In genomic region chr3:89316833-89317232, GRCm38 (mm10) we compare ENCODE assay signal across 8 mouse cellular contexts. TPM values are rescaled to one million over a fixed set of nuclear protein-coding genes. Genes with fewer than 3 reads are reported as not detected.
DNase-seq lines count a peak whose midpoint lies in the region; ATAC-seq and TF ChIP-seq lines count a peak whose summit lies in the region.

No protein-coding gene starts in this region.

- H3K4me2 ChIP-seq in hindbrain, embryonic 11.5 days (replicated peaks; ENCODE audit: low read depth, low read length) = no peak overlapping the region
- H3K4me2 ChIP-seq in lung, postnatal 0 days (replicated peaks; ENCODE audit: low read depth, low read length) = peak overlapping the region; percentile 61

- H3K9ac ChIP-seq in hindbrain, embryonic 11.5 days (ENCODE audit: low read depth, low read length) = no peak overlapping the region
- no peak overlapping the region for H3K9ac ChIP-seq in lung, postnatal 0 days (replicated peaks; ENCODE audit: low read depth)

- 2% methylated on average over 4 of the region's 4 CpGs for WGBS in hindbrain, embryonic 11.5 days
- WGBS in lung, postnatal 0 days = 2% methylated on average over 4 of the region's 4 CpGs

- H3K27me3 ChIP-seq in hindbrain, embryonic 11.5 days (ENCODE audit: control insufficient read depth, insufficient read depth, low read length) = peaks cover 46% of the 10 kb centered on the region
- peaks cover 35% of the 10 kb centered on the region for H3K27me3 ChIP-seq in lung, postnatal 0 days (replicated peaks; ENCODE audit: insufficient read depth, low read length)

- peak; percentile 97 for TF ChIP-seq CTCF in lung, postnatal 0 days (IDR thresholded peaks at IDR 0.05)

- H3K4me3 ChIP-seq in hindbrain, embryonic 11.5 days (ENCODE audit: low read depth, low read length) = no peak overlapping the region
- H3K4me3 ChIP-seq in lung, postnatal 0 days (ENCODE audit: low read depth, low read length) = 0 out of 2 replicates have a peak overlapping the region, but pooled peaks have one; percentile 23

- peaks cover 31% of the 10 kb centered on the region for H3K4me1 ChIP-seq in hindbrain, embryonic 11.5 days (replicated peaks; ENCODE audit: control insufficient read depth, insufficient read depth, low read length)
- peaks cover 36% of the 10 kb centered on the region for H3K4me1 ChIP-seq in lung, postnatal 0 days (ENCODE audit: insufficient read depth, low read depth, low read length)

- H3K27ac ChIP-seq in hindbrain, embryonic 11.5 days (ENCODE audit: low read depth, low read length) = no peak overlapping the region
- peak overlapping the region; percentile 89 for H3K27ac ChIP-seq in lung, postnatal 0 days (ENCODE audit: low read length)

- DNase-seq in NIH3T3 (ENCODE audit: low read depth) = peak; percentile 94
- peak; percentile 79 for DNase-seq in cerebellum, adult 9-11 months
- DNase-seq in frontal cortex, postnatal 10 days (ENCODE audit: low spot score in 2 of 2) = peak; percentile 80 to 86
- DNase-seq in hindbrain, embryonic 11.5 days (ENCODE audit: low spot score) = peak; percentile 95
- DNase-seq in layer of hippocampus, adult 9-10 months (ENCODE audit: low spot score) = peak; percentile 81
- peak; percentile 92 for DNase-seq in lung, postnatal 0 days (ENCODE audit: low spot score)
- DNase-seq in ovary, postnatal 36 days (ENCODE audit: low spot score) = peak; percentile 80
- peak; percentile 54 to 74 for DNase-seq in thymus, postnatal 10 days (ENCODE audit: low spot score in 2 of 2)

- H3K36me3 ChIP-seq in hindbrain, embryonic 11.5 days (ENCODE audit: control insufficient read depth, insufficient read depth, low read length) = no peaks in the 10 kb centered on the region
- H3K36me3 ChIP-seq in lung, postnatal 0 days (ENCODE audit: insufficient read depth, low read length) = no peaks in the 10 kb centered on the region

- H3K9me3 ChIP-seq in hindbrain, embryonic 11.5 days (ENCODE audit: control insufficient read depth, low read length) = no peaks in the 10 kb centered on the region
- H3K9me3 ChIP-seq in lung, postnatal 0 days (ENCODE audit: low read length) = no peaks in the 10 kb centered on the region

- no peak for TF ChIP-seq EP300 in lung, postnatal 0 days (IDR thresholded peaks at IDR 0.05)

- ATAC-seq in hindbrain, embryonic 11.5 days (ENCODE audit: low FRiP score) = peak; percentile 25; the same call in 1 of the 2 replicates
- ATAC-seq in lung, postnatal 0 days = peak; percentile 22

RNA-seq across cellular contexts. Expression of gene Efna3, which starts 5.9 kb away (rescaled TPM):
- polyA plus RNA-seq in hindbrain, embryonic 11.5 days (2014; fragmentation: Nextera tagmentation; extraction: Ambion mirVana) = 13.8 TPM in 2 replicates
- 4.4 and 6.7 TPM in 2 replicates for polyA plus RNA-seq in lung, postnatal 0 days (2015; fragmentation: Nextera tagmentation; extraction: Ambion mirVana)

RNA-seq across cellular contexts. Expression of gene Efna4, which starts 21.0 kb away (rescaled TPM):
- 18.9 and 20.6 TPM in 2 replicates for polyA plus RNA-seq in hindbrain, embryonic 11.5 days (2014; fragmentation: Nextera tagmentation; extraction: Ambion mirVana)
- polyA plus RNA-seq in lung, postnatal 0 days (2015; fragmentation: Nextera tagmentation; extraction: Ambion mirVana) = 9.7 and 10.3 TPM in 2 replicates

RNA-seq across cellular contexts. Expression of gene Adam15, which starts 33.0 kb away (rescaled TPM):
- 17.8 TPM in 2 replicates for polyA plus RNA-seq in hindbrain, embryonic 11.5 days (2014; fragmentation: Nextera tagmentation; extraction: Ambion mirVana)
- polyA plus RNA-seq in lung, postnatal 0 days (2015; fragmentation: Nextera tagmentation; extraction: Ambion mirVana) = 133 and 177 TPM in 2 replicates

RNA-seq across cellular contexts. Expression of gene Efna1, which starts 35.9 kb away (rescaled TPM):
- 14.0 and 16.4 TPM in 2 replicates for polyA plus RNA-seq in hindbrain, embryonic 11.5 days (2014; fragmentation: Nextera tagmentation; extraction: Ambion mirVana)
- 174 and 188 TPM in 2 replicates for polyA plus RNA-seq in lung, postnatal 0 days (2015; fragmentation: Nextera tagmentation; extraction: Ambion mirVana)

RNA-seq across cellular contexts. Expression of gene Dcst2, which starts 44.9 kb away (rescaled TPM):
- polyA plus RNA-seq in hindbrain, embryonic 11.5 days (2014; fragmentation: Nextera tagmentation; extraction: Ambion mirVana) = 0.14 and 0.27 TPM in 2 replicates
- 0.16 and 0.25 TPM in 2 replicates for polyA plus RNA-seq in lung, postnatal 0 days (2015; fragmentation: Nextera tagmentation; extraction: Ambion mirVana)
